In the genomic region with DNA sequence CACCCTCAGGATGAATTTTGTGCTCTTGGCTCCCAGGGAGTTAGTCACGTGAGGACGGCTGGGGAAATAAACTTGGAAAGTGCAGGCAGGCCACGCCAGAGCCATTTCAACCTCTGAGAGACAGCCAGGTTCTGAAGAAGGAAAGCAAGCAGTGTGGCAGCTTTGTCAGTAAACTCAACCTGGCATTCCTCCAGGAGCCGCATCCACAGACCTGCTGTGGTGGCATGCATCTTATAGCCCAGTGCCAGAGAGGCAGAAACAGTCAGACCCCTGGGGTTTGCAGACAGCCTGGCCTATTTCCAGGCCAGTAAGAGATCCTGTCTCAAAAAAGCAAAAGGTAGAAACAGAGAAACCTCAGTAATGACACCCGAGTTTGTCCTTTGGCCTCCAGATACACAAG, we compare ENCODE assay signal across 22 mouse cellular contexts.
A peak's percentile ranks its signal among the peaks of the same experiment; 100 is the strongest.
DNase-seq lines count a peak whose midpoint lies in the region; ATAC-seq and TF ChIP-seq lines count a peak whose summit lies in the region.
"Had no signal": no experiment of that assay in that cellular context is flagged by ENCODE, and none has a peak within 500 bp of the region (broad histone marks: within the 10 kb centered on the region; RNA-seq: fewer than 3 reads in every experiment).

No protein-coding gene starts in this region.

- TF ChIP-seq CTCF in hindbrain, postnatal 0 days (IDR thresholded peaks at IDR 0.05; ENCODE audit: low read depth), result no peak
- no peak for TF ChIP-seq CTCF in brain, embryonic 14.5 days (IDR thresholded peaks at IDR 0.05; ENCODE audit: borderline replicate concordance, extremely low read depth, insufficient read depth, insufficient read length)

- H3K4me3 ChIP-seq in hindbrain, postnatal 0 days (ENCODE audit: low read length), result no peak overlapping the region
- H3K4me3 ChIP-seq in hindbrain, embryonic 10.5 days, result no peak overlapping the region
- H3K4me3 ChIP-seq: forebrain, embryonic 10.5 days; heart, embryonic 15.5 days; limb, embryonic 15.5 days; lung, embryonic 15.5 days had no signal

- no peaks in the 10 kb centered on the region for H3K9me3 ChIP-seq in hindbrain, postnatal 0 days (ENCODE audit: low read length)
- H3K9me3 ChIP-seq in hindbrain, embryonic 10.5 days, result no peaks in the 10 kb centered on the region
- H3K9me3 ChIP-seq: forebrain, embryonic 10.5 days; heart, embryonic 15.5 days; limb, embryonic 15.5 days; lung, embryonic 15.5 days had no signal

- ATAC-seq in hindbrain, postnatal 0 days, result no peak
- ATAC-seq: activated CD4-positive, CD25-positive, alpha-beta regulatory T cell, adult 4 months; hindbrain, embryonic 16.5 days; intestine, embryonic 16.5 days had no signal

- TF ChIP-seq POLR2A in brain, embryonic 14.5 days (IDR thresholded peaks at IDR 0.05; ENCODE audit: borderline replicate concordance, extremely low read depth, insufficient read depth, insufficient read length, poor library complexity, severe bottlenecking), result no peak

- no peaks in the 10 kb centered on the region for H3K4me1 ChIP-seq in hindbrain, postnatal 0 days (ENCODE audit: insufficient read depth, low read length)
- no peaks in the 10 kb centered on the region for H3K4me1 ChIP-seq in hindbrain, embryonic 10.5 days (replicated peaks)
- H3K4me1 ChIP-seq: forebrain, embryonic 10.5 days; heart, embryonic 15.5 days; lung, embryonic 15.5 days had no signal

- 53% methylated on average over 5 of the region's 5 CpGs for WGBS in hindbrain, postnatal 0 days
- WGBS in hindbrain, embryonic 10.5 days, result 86% methylated on average over 5 of the region's 5 CpGs

- H3K27me3 ChIP-seq in hindbrain, postnatal 0 days (ENCODE audit: insufficient read depth, low read length), result no peaks in the 10 kb centered on the region
- no peaks in the 10 kb centered on the region for H3K27me3 ChIP-seq in hindbrain, embryonic 10.5 days (ENCODE audit: insufficient read depth, poor library complexity, severe bottlenecking)
- H3K27me3 ChIP-seq: heart, embryonic 15.5 days; limb, embryonic 15.5 days; lung, embryonic 15.5 days had no signal

- H3K9ac ChIP-seq in hindbrain, postnatal 0 days (replicated peaks; ENCODE audit: low read length), result no peak overlapping the region
- H3K9ac ChIP-seq: heart, embryonic 15.5 days; limb, embryonic 15.5 days; liver, embryonic 14.5 days; lung, embryonic 15.5 days had no signal

- peak; percentile 1 for DNase-seq in cerebellum, adult 8-10 months
- no peak for DNase-seq in cerebellum, adult 11-12 months
- peak; percentile 70 for DNase-seq in hindbrain, postnatal 0 days (ENCODE audit: low spot score)
- DNase-seq in hindbrain, embryonic 10.5 days (ENCODE audit: low spot score), result no peak
- peak; percentile 64 for DNase-seq in MN1 (ENCODE audit: low spot score)
- DNase-seq in brain, embryonic 14.5 days (ENCODE audit: low read depth), result peak; percentile 61
- DNase-seq in embryo, embryonic 9.5 days (ENCODE audit: extremely low spot score), result no peak
- DNase-seq in embryo, embryonic 11 days, result no peak
- DNase-seq: adrenal gland, adult 8-10 months; gastrocnemius, postnatal 25 days; heart, postnatal 36 days; kidney, adult 9 months; lung, postnatal 36 days had no signal

- H3K27ac ChIP-seq in hindbrain, postnatal 0 days, result no peak overlapping the region
- no peak overlapping the region for H3K27ac ChIP-seq in hindbrain, embryonic 10.5 days
- H3K27ac ChIP-seq: forebrain, embryonic 10.5 days; heart, embryonic 15.5 days; limb, embryonic 15.5 days; liver, embryonic 14.5 days; lung, embryonic 15.5 days; stomach, postnatal 0 days had no signal

- no peak overlapping the region for H3K4me2 ChIP-seq in hindbrain, postnatal 0 days (ENCODE audit: low read depth, low read length)
- H3K4me2 ChIP-seq: heart, embryonic 15.5 days; limb, embryonic 15.5 days; lung, embryonic 15.5 days had no signal

- H3K36me3 ChIP-seq in hindbrain, postnatal 0 days (ENCODE audit: insufficient read depth, low read length), result no peaks in the 10 kb centered on the region
- H3K36me3 ChIP-seq in hindbrain, embryonic 10.5 days, result no peaks in the 10 kb centered on the region
- H3K36me3 ChIP-seq: forebrain, embryonic 10.5 days; heart, embryonic 15.5 days; limb, embryonic 15.5 days; lung, embryonic 15.5 days had no signal

Comparison
In these comparisons a context has a peak if more than half of its experiments do, and no peak if none do; other contexts are left out.
1. DNase-seq: peak in cerebellum, adult 8-10 months (single experiment), hindbrain, postnatal 0 days (single experiment), MN1 (single experiment) and brain, embryonic 14.5 days (single experiment); none in cerebellum, adult 11-12 months (single experiment), hindbrain, embryonic 10.5 days (single experiment), embryo, embryonic 9.5 days (single experiment) and embryo, embryonic 11 days (single experiment).